Mouse (Mus musculus): ENCODE measurements around the gene Rpl24.
"Not testable (repeated sequence)": the region's sequence is repeated elsewhere in the genome, so short reads cannot be mapped to it uniquely, and the experiment has no call there.

The Rpl24 gene

GRCm38 (mm10) chr16:55947266-55947665 is 18.8 kb upstream of the Rpl24 start:
- Histone ChIP-seq H3K4me3 (replicated peaks; ENCODE audit: low read length) (no peak overlapping the region), H3K36me3 (ENCODE audit: insufficient read depth, low read length) (no peaks in the 10 kb centered on the region), H3K4me1 (replicated peaks; ENCODE audit: low read depth, low read length) (peaks cover 14% of the 10 kb centered on the region; the same call in 1 of the 2 replicates), H3K9me3 (ENCODE audit: low read length) (no peaks in the 10 kb centered on the region), H3K27me3 (ENCODE audit: insufficient read depth, low read length) (peaks cover 11% of the 10 kb centered on the region; the same call in 1 of the 2 replicates)
- no peak for TF ChIP-seq NANOG (IDR thresholded peaks at IDR 0.05; ENCODE audit: borderline replicate concordance, low read length)
- no peak for TF ChIP-seq POU5F1 (IDR thresholded peaks at IDR 0.05; ENCODE audit: borderline replicate concordance, low read length)
- TF ChIP-seq CTCF (conservative IDR thresholded peaks at IDR 0.05; ENCODE audit: low read length) = no peak

GRCm38 (mm10) chr16:55947876-55948410 is 18.1 kb upstream of the Rpl24 start:
- H3K36me3 ChIP-seq (ENCODE audit: insufficient read depth, low read length); H3K4me3 ChIP-seq (replicated peaks; ENCODE audit: low read length); H3K9me3 ChIP-seq (ENCODE audit: low read length): not testable (repeated sequence)
- Histone ChIP-seq H3K27me3 (ENCODE audit: insufficient read depth, low read length) (peaks cover 11% of the 10 kb centered on the region; the same call in 1 of the 2 replicates), H3K4me1 (replicated peaks; ENCODE audit: low read depth, low read length) (peaks cover 14% of the 10 kb centered on the region; the same call in 1 of the 2 replicates)

GRCm38 (mm10) chr16:55948963-55949362 is 17.1 kb upstream of the Rpl24 start:
- H3K4me3 ChIP-seq (replicated peaks; ENCODE audit: low read length) = no peak overlapping the region
- H3K4me1 ChIP-seq (replicated peaks; ENCODE audit: low read depth, low read length) = peaks cover 11% of the 10 kb centered on the region; the same call in 1 of the 2 replicates
- H3K27me3 ChIP-seq (ENCODE audit: insufficient read depth, low read length) = 0 out of 2 replicates have a peak, but pooled peaks cover 2% of the 10 kb centered on the region
- no peaks in the 10 kb centered on the region for H3K9me3 ChIP-seq (ENCODE audit: low read length)
- H3K36me3 ChIP-seq (ENCODE audit: insufficient read depth, low read length) = no peaks in the 10 kb centered on the region
- TF ChIP-seq CTCF (conservative IDR thresholded peaks at IDR 0.05; ENCODE audit: low read length) = no peak
- TF ChIP-seq POU5F1 (IDR thresholded peaks at IDR 0.05; ENCODE audit: borderline replicate concordance, low read length) = no peak

DNA sequence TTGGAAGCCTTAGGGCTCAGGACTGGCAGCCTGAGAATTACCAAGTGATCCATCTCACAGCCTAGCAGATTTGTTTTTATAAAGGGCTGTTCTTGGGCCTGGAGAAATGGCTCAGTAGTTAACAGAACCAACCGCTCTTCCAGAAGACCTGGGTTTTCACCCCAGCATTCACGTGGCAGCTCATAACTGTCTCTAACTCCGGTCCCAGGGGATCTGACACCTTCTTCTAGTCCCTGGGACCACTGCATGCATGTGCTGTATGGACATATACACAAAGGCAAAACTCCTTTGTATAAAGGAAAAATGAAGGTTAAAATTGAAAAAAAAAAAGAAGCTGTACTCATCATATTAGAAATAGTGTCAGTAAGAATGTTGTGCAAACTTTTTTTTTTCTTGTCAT is 15.6 kb upstream of the Rpl24 start:
- Histone ChIP-seq H3K36me3 (ENCODE audit: insufficient read depth, low read length) (no peaks in the 10 kb centered on the region), H3K27me3 (ENCODE audit: insufficient read depth, low read length) (no peaks in the 10 kb centered on the region), H3K4me3 (replicated peaks; ENCODE audit: low read length) (no peak overlapping the region), H3K9me3 (ENCODE audit: low read length) (peaks cover 6% of the 10 kb centered on the region), H3K4me1 (replicated peaks; ENCODE audit: low read depth, low read length) (0 out of 2 replicates have a peak, but pooled peaks cover 8% of the 10 kb centered on the region)
- TF ChIP-seq POU5F1 (IDR thresholded peaks at IDR 0.05; ENCODE audit: borderline replicate concordance, low read length) (no peak), NANOG (IDR thresholded peaks at IDR 0.05; ENCODE audit: borderline replicate concordance, low read length) (no peak), CTCF (conservative IDR thresholded peaks at IDR 0.05; ENCODE audit: low read length) (no peak)

- Histone ChIP-seq H3K9me3 (ENCODE audit: low read length) (peaks cover 6% of the 10 kb centered on the region), H3K4me1 (replicated peaks; ENCODE audit: low read depth, low read length) (0 out of 2 replicates have a peak, but pooled peaks cover 8% of the 10 kb centered on the region), H3K4me3 (replicated peaks; ENCODE audit: low read length) (no peak overlapping the region), H3K27me3 (ENCODE audit: insufficient read depth, low read length) (no peaks in the 10 kb centered on the region), H3K36me3 (ENCODE audit: insufficient read depth, low read length) (no peaks in the 10 kb centered on the region)
- no peak for TF ChIP-seq NANOG (IDR thresholded peaks at IDR 0.05; ENCODE audit: borderline replicate concordance, low read length)
- TF ChIP-seq POU5F1 (IDR thresholded peaks at IDR 0.05; ENCODE audit: borderline replicate concordance, low read length) = no peak
- peak; percentile 92 for TF ChIP-seq CTCF (conservative IDR thresholded peaks at IDR 0.05; ENCODE audit: low read length)
Measured at GRCm38 (mm10) chr16:55950946-55951678, 15.0 kb upstream of the Rpl24 start.

- H3K4me1 ChIP-seq (replicated peaks; ENCODE audit: low read depth, low read length) = 0 out of 2 replicates have a peak, but pooled peaks cover 8% of the 10 kb centered on the region
- TF ChIP-seq NANOG (IDR thresholded peaks at IDR 0.05; ENCODE audit: borderline replicate concordance, low read length) = no peak
- no peak for TF ChIP-seq POU5F1 (IDR thresholded peaks at IDR 0.05; ENCODE audit: borderline replicate concordance, low read length)
- no peak for TF ChIP-seq CTCF (conservative IDR thresholded peaks at IDR 0.05; ENCODE audit: low read length)
- no peaks in the 10 kb centered on the region for H3K27me3 ChIP-seq (ENCODE audit: insufficient read depth, low read length)
- no peak overlapping the region for H3K4me3 ChIP-seq (replicated peaks; ENCODE audit: low read length)
- H3K9me3 ChIP-seq (ENCODE audit: low read length) = peaks cover 9% of the 10 kb centered on the region
- no peaks in the 10 kb centered on the region for H3K36me3 ChIP-seq (ENCODE audit: insufficient read depth, low read length)
Measured at GRCm38 (mm10) chr16:55951679-55952327, 14.3 kb upstream of the Rpl24 start.

- no peaks in the 10 kb centered on the region for H3K27me3 ChIP-seq (ENCODE audit: insufficient read depth, low read length)
- no peak for TF ChIP-seq NANOG (IDR thresholded peaks at IDR 0.05; ENCODE audit: borderline replicate concordance, low read length)
- no peak for TF ChIP-seq CTCF (conservative IDR thresholded peaks at IDR 0.05; ENCODE audit: low read length)
- TF ChIP-seq POU5F1 (IDR thresholded peaks at IDR 0.05; ENCODE audit: borderline replicate concordance, low read length) = no peak
- peaks cover 10% of the 10 kb centered on the region for H3K9me3 ChIP-seq (ENCODE audit: low read length)
- H3K4me1 ChIP-seq (replicated peaks; ENCODE audit: low read depth, low read length) = 0 out of 2 replicates have a peak, but pooled peaks cover 8% of the 10 kb centered on the region
- no peak overlapping the region for H3K4me3 ChIP-seq (replicated peaks; ENCODE audit: low read length)
- no peaks in the 10 kb centered on the region for H3K36me3 ChIP-seq (ENCODE audit: insufficient read depth, low read length)
Measured at GRCm38 (mm10) chr16:55952771-55953170, 13.3 kb upstream of the Rpl24 start.

DNA sequence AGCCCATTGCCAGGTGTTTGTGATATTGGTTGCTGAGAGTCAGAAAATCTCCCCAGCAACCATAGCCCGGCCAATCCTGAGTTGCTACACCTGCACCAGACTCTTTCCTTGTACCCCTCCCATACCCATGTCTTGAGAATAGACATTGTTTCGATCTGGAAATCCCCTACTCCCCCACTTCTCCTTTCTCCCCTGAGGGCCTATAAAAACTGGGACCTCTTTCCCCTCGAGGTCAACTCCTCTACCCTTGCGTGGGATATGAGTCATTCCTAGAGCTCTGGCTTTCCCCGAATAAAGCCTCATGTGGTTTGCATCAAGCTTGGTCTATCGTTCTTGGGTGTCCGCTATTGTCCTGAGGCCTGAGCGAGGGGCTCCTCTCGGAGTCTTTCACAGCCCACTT is 11.9 kb upstream of the Rpl24 start:
- not testable (repeated sequence) for H3K4me1 ChIP-seq (replicated peaks; ENCODE audit: low read depth, low read length); H3K36me3 ChIP-seq (ENCODE audit: insufficient read depth, low read length); H3K27me3 ChIP-seq (ENCODE audit: insufficient read depth, low read length); H3K4me3 ChIP-seq (replicated peaks; ENCODE audit: low read length)
- H3K9me3 ChIP-seq (ENCODE audit: low read length) = peaks cover 10% of the 10 kb centered on the region

DNA sequence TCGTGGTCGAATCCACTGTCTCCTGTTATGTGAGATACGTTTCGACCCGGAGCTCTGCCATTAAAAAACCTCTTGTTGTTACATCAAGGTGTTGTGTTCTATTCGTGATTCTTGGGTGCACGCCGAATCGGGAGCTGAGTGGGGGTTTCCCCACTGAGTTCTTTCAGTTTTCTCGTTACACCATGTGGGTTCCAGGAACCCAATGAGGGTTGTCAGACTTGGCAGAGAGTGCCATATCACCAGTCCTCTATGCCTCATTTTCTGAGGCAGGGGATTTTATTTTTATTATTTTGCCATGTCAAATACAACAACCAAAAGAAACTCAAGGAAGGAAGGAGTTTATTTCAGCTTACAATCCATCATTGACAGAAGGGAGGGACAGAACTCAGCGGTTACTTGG is 3.0 kb upstream of the Rpl24 start:
- peaks cover 11% of the 10 kb centered on the region for H3K4me1 ChIP-seq (replicated peaks; ENCODE audit: low read depth, low read length)
- H3K4me3 ChIP-seq (replicated peaks; ENCODE audit: low read length); H3K9me3 ChIP-seq (ENCODE audit: low read length); H3K27me3 ChIP-seq (ENCODE audit: insufficient read depth, low read length): not testable (repeated sequence)
- peaks cover 13% of the 10 kb centered on the region for H3K36me3 ChIP-seq (ENCODE audit: insufficient read depth, low read length)

Data from E14TG2a.4 (cell line).